Mouse (Mus musculus): ENCODE measurements at regions not wholly inside any gene's neighbourhood (a gene's known extent, or its start where the extent isn't known, plus 50 kb on each side); places are given as distances from the start of the nearest gene placed in this dataset.

DNA sequence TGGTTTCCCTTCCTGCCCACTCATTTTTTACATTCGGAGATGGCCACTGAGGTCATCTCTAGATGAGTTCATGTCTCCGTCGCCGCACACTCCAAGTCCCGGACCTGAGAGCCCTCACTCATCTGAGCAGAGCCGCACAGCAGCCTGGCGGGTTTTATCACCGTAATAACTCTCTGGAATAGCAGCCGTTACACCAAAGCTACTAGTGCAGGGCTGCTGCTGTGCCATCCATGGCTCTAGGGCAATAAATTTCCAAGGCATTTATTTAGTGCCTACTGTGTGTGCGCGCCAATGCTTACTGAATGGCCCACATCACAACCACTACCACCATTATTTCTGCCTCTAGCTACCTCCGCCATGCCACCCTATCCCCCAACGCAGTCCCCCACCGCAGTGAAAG lies 242.9 kb upstream of the Rpl38 start:
- no peaks in the 10 kb centered on the region for H3K4me1 ChIP-seq (ENCODE audit: control insufficient read depth, insufficient read depth, low read length)
- H3K36me3 ChIP-seq (ENCODE audit: control insufficient read depth, insufficient read depth, low read length), result no peaks in the 10 kb centered on the region
- no peaks in the 10 kb centered on the region for H3K9me3 ChIP-seq (replicated peaks; ENCODE audit: control insufficient read depth, low read length)
- no peak overlapping the region for H3K4me2 ChIP-seq
- WGBS (ENCODE audit: insufficient replicate concordance), result 87% methylated on average over 14 of the region's 14 CpGs
- H3K27ac ChIP-seq (ENCODE audit: low read depth, low read length), result no peak overlapping the region
- H3K27me3 ChIP-seq (ENCODE audit: control insufficient read depth, insufficient read depth, low read length), result no peaks in the 10 kb centered on the region; the same call in 1 of the 2 replicates
- no peak overlapping the region for H3K9ac ChIP-seq (ENCODE audit: low read depth, low read length)
- no peak overlapping the region for H3K4me3 ChIP-seq (ENCODE audit: low read depth, low read length)
- ATAC-seq (replicated peaks; ENCODE audit: insufficient number of reproducible peaks, low FRiP score, low TSS enrichment), result no peak

GRCm38 (mm10) chr11:114423322-114423721 lies 245.0 kb upstream of the Rpl38 start:
- Histone ChIP-seq H3K4me3 (ENCODE audit: low read depth, low read length) (no peak overlapping the region), H3K4me1 (ENCODE audit: control insufficient read depth, insufficient read depth, low read length) (no peaks in the 10 kb centered on the region), H3K36me3 (ENCODE audit: control insufficient read depth, insufficient read depth, low read length) (no peaks in the 10 kb centered on the region), H3K4me2 (no peak overlapping the region), H3K9ac (ENCODE audit: low read depth, low read length) (no peak overlapping the region), H3K27me3 (ENCODE audit: control insufficient read depth, insufficient read depth, low read length) (no peaks in the 10 kb centered on the region; the same call in 1 of the 2 replicates), H3K27ac (ENCODE audit: low read depth, low read length) (no peak overlapping the region), H3K9me3 (replicated peaks; ENCODE audit: control insufficient read depth, low read length) (no peaks in the 10 kb centered on the region)
- no peak for ATAC-seq (replicated peaks; ENCODE audit: insufficient number of reproducible peaks, low FRiP score, low TSS enrichment)
- 70% methylated on average over 19 of the region's 19 CpGs for WGBS (ENCODE audit: insufficient replicate concordance)

DNA sequence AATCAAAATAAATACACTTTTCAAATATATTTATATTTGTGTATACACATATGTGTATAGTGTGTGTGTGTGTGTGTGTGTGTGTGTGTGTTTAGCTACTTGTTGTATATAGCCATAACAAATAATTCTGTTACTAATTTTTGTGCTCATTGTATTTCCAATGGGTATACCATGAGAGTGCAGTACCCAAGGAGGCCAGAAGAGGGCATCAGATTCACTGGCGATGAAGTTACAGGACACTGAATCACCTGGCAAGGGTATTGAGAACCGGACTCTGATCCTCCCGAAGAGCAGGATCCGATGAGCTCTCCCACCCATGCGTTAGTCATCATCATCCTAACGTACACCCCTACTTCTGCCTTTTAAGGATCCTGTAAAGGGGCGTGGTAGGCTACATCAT lies 249.3 kb upstream of the Rpl38 start:
- no peak overlapping the region for H3K27ac ChIP-seq (ENCODE audit: low read depth, low read length)
- no peak overlapping the region for H3K4me3 ChIP-seq (ENCODE audit: low read depth, low read length)
- no peaks in the 10 kb centered on the region for H3K4me1 ChIP-seq (ENCODE audit: control insufficient read depth, insufficient read depth, low read length)
- ATAC-seq (replicated peaks; ENCODE audit: insufficient number of reproducible peaks, low FRiP score, low TSS enrichment), result no peak
- 76% methylated on average over 7 of the region's 7 CpGs for WGBS (ENCODE audit: insufficient replicate concordance)
- H3K36me3 ChIP-seq (ENCODE audit: control insufficient read depth, insufficient read depth, low read length), result no peaks in the 10 kb centered on the region
- no peaks in the 10 kb centered on the region for H3K27me3 ChIP-seq (ENCODE audit: control insufficient read depth, insufficient read depth, low read length)
- H3K9ac ChIP-seq (ENCODE audit: low read depth, low read length), result no peak overlapping the region
- no peaks in the 10 kb centered on the region for H3K9me3 ChIP-seq (replicated peaks; ENCODE audit: control insufficient read depth, low read length)
- H3K4me2 ChIP-seq, result no peak overlapping the region

DNA sequence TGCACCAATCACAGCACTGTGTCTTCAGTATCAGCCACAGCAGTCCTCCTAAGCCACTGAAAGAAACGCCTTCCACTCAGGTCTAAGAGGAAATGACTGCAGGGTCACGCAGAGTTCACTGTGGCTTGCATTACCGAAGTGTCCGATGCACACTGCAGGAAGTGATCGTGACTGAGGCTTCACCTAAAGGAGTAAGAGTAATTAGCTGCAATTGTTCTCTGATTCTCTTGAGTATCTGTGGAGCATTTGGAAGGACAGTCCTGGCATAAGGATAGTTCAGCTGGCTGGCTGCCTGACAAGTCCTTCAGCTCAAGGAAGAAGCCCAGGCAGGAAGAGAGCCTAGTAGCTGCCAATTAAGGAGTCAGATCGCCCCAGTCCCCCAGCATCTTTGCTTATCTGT lies 252.2 kb upstream of the Rpl38 start:
- no peak overlapping the region for H3K9ac ChIP-seq (ENCODE audit: low read depth, low read length)
- H3K27ac ChIP-seq (ENCODE audit: low read depth, low read length), result no peak overlapping the region
- no peak for ATAC-seq (replicated peaks; ENCODE audit: insufficient number of reproducible peaks, low FRiP score, low TSS enrichment)
- H3K36me3 ChIP-seq (ENCODE audit: control insufficient read depth, insufficient read depth, low read length), result no peaks in the 10 kb centered on the region
- H3K4me3 ChIP-seq (ENCODE audit: low read depth, low read length), result no peak overlapping the region
- no peaks in the 10 kb centered on the region for H3K27me3 ChIP-seq (ENCODE audit: control insufficient read depth, insufficient read depth, low read length)
- H3K9me3 ChIP-seq (replicated peaks; ENCODE audit: control insufficient read depth, low read length), result no peaks in the 10 kb centered on the region
- no peak overlapping the region for H3K4me2 ChIP-seq
- no peaks in the 10 kb centered on the region for H3K4me1 ChIP-seq (ENCODE audit: control insufficient read depth, insufficient read depth, low read length)
- WGBS (ENCODE audit: insufficient replicate concordance), result 65% methylated on average over 6 of the region's 6 CpGs

- Histone ChIP-seq H3K4me3 (ENCODE audit: low read depth, low read length) (no peak overlapping the region), H3K4me1 (ENCODE audit: control insufficient read depth, insufficient read depth, low read length) (peaks cover 6% of the 10 kb centered on the region), H3K27ac (ENCODE audit: low read depth, low read length) (no peak overlapping the region), H3K36me3 (ENCODE audit: control insufficient read depth, insufficient read depth, low read length) (no peaks in the 10 kb centered on the region), H3K27me3 (ENCODE audit: control insufficient read depth, insufficient read depth, low read length) (no peaks in the 10 kb centered on the region), H3K9ac (ENCODE audit: low read depth, low read length) (no peak overlapping the region), H3K4me2 (no peak overlapping the region), H3K9me3 (replicated peaks; ENCODE audit: control insufficient read depth, low read length) (no peaks in the 10 kb centered on the region)
- 24% methylated on average over 4 of the region's 4 CpGs for WGBS (ENCODE audit: insufficient replicate concordance)
- no peak for ATAC-seq (replicated peaks; ENCODE audit: insufficient number of reproducible peaks, low FRiP score, low TSS enrichment)
These were observed 263.9 kb upstream of the Rpl38 start for GRCm38 (mm10) chr11:114404401-114404800.

GRCm38 (mm10) chr11:114402556-114403320 lies 265.6 kb upstream of the Rpl38 start:
- no peak overlapping the region for H3K9ac ChIP-seq (ENCODE audit: low read depth, low read length)
- no peak overlapping the region for H3K4me2 ChIP-seq
- H3K27me3 ChIP-seq (ENCODE audit: control insufficient read depth, insufficient read depth, low read length), result no peaks in the 10 kb centered on the region
- H3K27ac ChIP-seq (ENCODE audit: low read depth, low read length), result no peak overlapping the region
- WGBS (ENCODE audit: insufficient replicate concordance), result 41% methylated on average over 15 of the region's 15 CpGs
- peaks cover 6% of the 10 kb centered on the region for H3K4me1 ChIP-seq (ENCODE audit: control insufficient read depth, insufficient read depth, low read length)
- H3K4me3 ChIP-seq (ENCODE audit: low read depth, low read length), result no peak overlapping the region
- no peaks in the 10 kb centered on the region for H3K9me3 ChIP-seq (replicated peaks; ENCODE audit: control insufficient read depth, low read length)
- H3K36me3 ChIP-seq (ENCODE audit: control insufficient read depth, insufficient read depth, low read length), result no peaks in the 10 kb centered on the region
- no peak for ATAC-seq (replicated peaks; ENCODE audit: insufficient number of reproducible peaks, low FRiP score, low TSS enrichment)

DNA sequence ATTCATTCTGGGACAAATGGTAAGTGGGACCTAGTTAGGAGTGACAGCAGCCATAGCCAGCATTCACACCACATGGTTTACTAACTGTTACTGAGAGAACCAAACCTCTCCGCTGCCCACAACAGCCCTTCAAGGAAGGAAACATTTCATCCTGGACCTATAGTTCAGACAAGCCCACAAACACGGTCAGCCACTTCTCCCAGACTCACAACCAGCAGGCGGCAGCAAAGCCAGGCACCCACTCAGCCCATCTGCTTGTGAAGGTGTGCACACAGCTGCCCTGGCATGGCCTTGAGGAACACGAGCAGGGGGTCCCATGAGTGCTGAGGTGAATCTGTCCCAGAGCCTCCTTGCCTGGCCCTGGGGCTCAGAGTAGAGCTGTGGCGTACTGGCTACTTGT lies 267.6 kb upstream of the Rpl38 start:
- H3K36me3 ChIP-seq (ENCODE audit: control insufficient read depth, insufficient read depth, low read length), result no peaks in the 10 kb centered on the region
- no peaks in the 10 kb centered on the region; the same call in 1 of the 2 replicates for H3K27me3 ChIP-seq (ENCODE audit: control insufficient read depth, insufficient read depth, low read length)
- no peak overlapping the region for H3K27ac ChIP-seq (ENCODE audit: low read depth, low read length)
- peaks cover 6% of the 10 kb centered on the region for H3K4me1 ChIP-seq (ENCODE audit: control insufficient read depth, insufficient read depth, low read length)
- ATAC-seq (replicated peaks; ENCODE audit: insufficient number of reproducible peaks, low FRiP score, low TSS enrichment), result no peak
- no peak overlapping the region for H3K9ac ChIP-seq (ENCODE audit: low read depth, low read length)
- no peaks in the 10 kb centered on the region for H3K9me3 ChIP-seq (replicated peaks; ENCODE audit: control insufficient read depth, low read length)
- WGBS (ENCODE audit: insufficient replicate concordance), result 72% methylated on average over 5 of the region's 5 CpGs
- H3K4me3 ChIP-seq (ENCODE audit: low read depth, low read length), result no peak overlapping the region
- H3K4me2 ChIP-seq, result no peak overlapping the region

DNA sequence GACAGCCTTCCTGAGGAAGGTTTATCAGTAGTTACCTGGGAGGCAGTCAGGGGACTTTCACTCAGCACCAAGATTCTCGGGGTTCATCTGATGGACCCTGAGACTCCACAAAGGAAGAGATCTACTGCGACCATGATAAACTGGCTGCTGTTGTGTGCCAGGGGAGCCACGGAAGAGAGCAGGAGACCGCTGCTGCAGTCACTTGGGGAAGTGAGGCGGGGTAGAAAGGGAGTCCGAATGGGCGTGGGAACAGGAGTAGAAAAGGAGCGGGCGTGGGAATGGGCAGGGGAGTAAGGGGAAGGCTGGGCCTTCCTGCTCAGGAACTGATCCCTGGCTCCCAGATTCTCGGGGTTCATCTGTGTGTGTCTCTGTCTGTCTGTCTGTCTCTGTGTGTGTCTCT lies 276.2 kb upstream of the Rpl38 start:
- no peak overlapping the region for H3K4me3 ChIP-seq (ENCODE audit: low read depth, low read length)
- H3K27me3 ChIP-seq (ENCODE audit: control insufficient read depth, insufficient read depth, low read length), result no peaks in the 10 kb centered on the region; the same call in 1 of the 2 replicates
- no peaks in the 10 kb centered on the region for H3K9me3 ChIP-seq (replicated peaks; ENCODE audit: control insufficient read depth, low read length)
- H3K36me3 ChIP-seq (ENCODE audit: control insufficient read depth, insufficient read depth, low read length), result no peaks in the 10 kb centered on the region
- no peak overlapping the region for H3K27ac ChIP-seq (ENCODE audit: low read depth, low read length)
- ATAC-seq (replicated peaks; ENCODE audit: insufficient number of reproducible peaks, low FRiP score, low TSS enrichment), result no peak
- 57% methylated on average over 10 of the region's 10 CpGs for WGBS (ENCODE audit: insufficient replicate concordance)
- H3K4me2 ChIP-seq, result no peak overlapping the region
- H3K4me1 ChIP-seq (ENCODE audit: control insufficient read depth, insufficient read depth, low read length), result no peaks in the 10 kb centered on the region
- H3K9ac ChIP-seq (ENCODE audit: low read depth, low read length), result no peak overlapping the region

- ATAC-seq (replicated peaks; ENCODE audit: insufficient number of reproducible peaks, low FRiP score, low TSS enrichment), result no peak
- 35% methylated on average over 6 of the region's 6 CpGs for WGBS (ENCODE audit: insufficient replicate concordance)
- H3K4me3 ChIP-seq (ENCODE audit: low read depth, low read length), result no peak overlapping the region
- H3K4me1 ChIP-seq (ENCODE audit: control insufficient read depth, insufficient read depth, low read length), result no peaks in the 10 kb centered on the region
- H3K9ac ChIP-seq (ENCODE audit: low read depth, low read length), result no peak overlapping the region
- H3K36me3 ChIP-seq (ENCODE audit: control insufficient read depth, insufficient read depth, low read length), result no peaks in the 10 kb centered on the region
- no peaks in the 10 kb centered on the region for H3K27me3 ChIP-seq (ENCODE audit: control insufficient read depth, insufficient read depth, low read length)
- no peak overlapping the region for H3K4me2 ChIP-seq
- H3K9me3 ChIP-seq (replicated peaks; ENCODE audit: control insufficient read depth, low read length), result no peaks in the 10 kb centered on the region
- no peak overlapping the region for H3K27ac ChIP-seq (ENCODE audit: low read depth, low read length)
These were observed 276.8 kb upstream of the Rpl38 start for GRCm38 (mm10) chr11:114391553-114391952.
